Mouse (Mus musculus) limb, embryonic 12.5 days (tissue): ENCODE data around the gene Atxn2l. TPM values are rescaled to one million over a fixed set of nuclear protein-coding genes. Genes with fewer than 3 reads are reported as not detected.
"Not testable (repeated sequence)": the region's sequence is repeated elsewhere in the genome, so short reads cannot be mapped to it uniquely, and the experiment has no call there.

Source experiments
- ATAC-seq: fragments of 200-750 bp; cut with Nextera tagmentation; 2 replicates; pipeline ENCODE4 v1.8.0; 2017; ENCODE audit warnings: low read depth, moderate TSS enrichment; ENCODE audit not compliant: insufficient number of reproducible peaks, insufficient read depth, low FRiP score, low TSS enrichment
- H3K27ac ChIP-seq: fragments of 300-500 bp; sonication (generic); 2 replicates; pipeline ENCODE4 v1.5.1; 2016; ENCODE audit warnings: mild to moderate bottlenecking, moderate library complexity
- H3K27me3 ChIP-seq: fragments of 300-500 bp; sonication (generic); 2 replicates; pipeline ENCODE4 v1.6.1; 2016; ENCODE audit warnings: mild to moderate bottlenecking, moderate library complexity
- H3K36me3 ChIP-seq: fragments of 300-500 bp; sonication (generic); 2 replicates; pipeline ENCODE4 v1.6.1; 2016; ENCODE audit warnings: mild to moderate bottlenecking, moderate library complexity
- H3K4me1 ChIP-seq: fragments of 300-500 bp; sonication (generic); replicated peaks from 2 replicates; pipeline ENCODE4 v1.6.1; 2016
- H3K4me2 ChIP-seq: fragments of 300-500 bp; sonication (generic); 2 replicates; pipeline ENCODE4 v1.6.1; 2016; ENCODE audit warnings: mild to moderate bottlenecking, moderate library complexity
- H3K4me3 ChIP-seq: fragments of 300-500 bp; sonication (generic); replicated peaks from 2 replicates; pipeline ENCODE4 v1.5.1; 2016; ENCODE audit warnings: mild to moderate bottlenecking
- H3K9ac ChIP-seq: fragments of 300-500 bp; sonication (generic); replicated peaks from 2 replicates; pipeline ENCODE4 v1.6.1; 2016; ENCODE audit warnings: mild to moderate bottlenecking, moderate library complexity
- H3K9me3 ChIP-seq: fragments of 300-500 bp; sonication (generic); 2 replicates; pipeline ENCODE4 v1.6.1; 2016; ENCODE audit warnings: mild to moderate bottlenecking, moderate library complexity
- WGBS: fragments of 180-500 bp; shearing (Covaris S2); methylation state at CpG from one replicate; pipeline ENCODE4 v1.1.7; 2016; 5-methylcytosine and 5-hydroxymethylcytosine counted together
- polyA plus RNA-seq: library from polyadenylated mRNA; unstranded; fragments of >200 nt; fragmentation: Nextera tagmentation; extraction: Ambion mirVana; gene quantifications from 2 replicates; pipeline ENCODE4 v1.2.1, GENCODE M21; 2016

Gene Atxn2l
- polyA plus RNA-seq, 1 experiment from 2014 or later: 59.6 TPM

GRCm38 (mm10) chr7:126491005-126491404, 12.2 kb downstream of the Atxn2l start:
- WGBS: 84% methylated on average over 1 of the region's 1 CpGs
- Histone ChIP-seq H3K27ac (no peak overlapping the region), H3K9ac (no peak overlapping the region), H3K4me3 (no peak overlapping the region), H3K27me3 (no peaks in the 10 kb centered on the region), H3K4me1 (peaks cover 7% of the 10 kb centered on the region), H3K36me3 (peaks cover 74% of the 10 kb centered on the region), H3K9me3 (no peaks in the 10 kb centered on the region), H3K4me2 (no peak overlapping the region)
- no peak for ATAC-seq

GRCm38 (mm10) chr7:126487617-126488385, 15.4 kb downstream of the Atxn2l start:
- 17% methylated on average over 25 of the region's 25 CpGs for WGBS
- not testable (repeated sequence) for ATAC-seq, H3K9me3 ChIP-seq, H3K27me3 ChIP-seq
- H3K27ac ChIP-seq: 0 out of 2 replicates have a peak overlapping the region, but pooled peaks have one; percentile 50
- H3K36me3 ChIP-seq: peaks cover 42% of the 10 kb centered on the region
- H3K9ac ChIP-seq: peak overlapping the region; percentile 68
- peak overlapping the region; percentile 70 for H3K4me3 ChIP-seq
- peaks cover 10% of the 10 kb centered on the region for H3K4me1 ChIP-seq
- peak overlapping the region; percentile 90 for H3K4me2 ChIP-seq

GRCm38 (mm10) chr7:126487052-126487483, 16.2 kb downstream of the Atxn2l start, which contains the start of gene Tufm:
Tufm (plus strand) TSS chr7:126487361.
- peak within 1 kb of the TSS; percentile 64 for H3K27ac ChIP-seq
- no peaks in the 10 kb centered on the region for H3K27me3 ChIP-seq
- WGBS: under 1% methylated on average over 32 of the region's 32 CpGs
- peak within 1 kb of the TSS; percentile 90 for H3K4me2 ChIP-seq
- peak; percentile 88 for ATAC-seq
- H3K4me1 ChIP-seq: peaks cover 16% of the 10 kb centered on the region
- peak within 1 kb of the TSS; percentile 68 for H3K9ac ChIP-seq
- peaks cover 34% of the 10 kb centered on the region for H3K36me3 ChIP-seq
- peak within 1 kb of the TSS; percentile 70 for H3K4me3 ChIP-seq
- no peaks in the 10 kb centered on the region for H3K9me3 ChIP-seq

GRCm38 (mm10) chr7:126482392-126482871, 20.8 kb downstream of the Atxn2l start:
- Histone ChIP-seq H3K36me3 (no peaks in the 10 kb centered on the region), H3K4me3 (peak overlapping the region; percentile 33), H3K9ac (peak overlapping the region; percentile 55), H3K4me2 (peak overlapping the region; percentile 62), H3K27ac (peak overlapping the region; percentile 76), H3K9me3 (peaks cover 6% of the 10 kb centered on the region; the same call in 1 of the 2 replicates), H3K4me1 (0 out of 2 replicates have a peak, but pooled peaks cover 9% of the 10 kb centered on the region), H3K27me3 (no peaks in the 10 kb centered on the region)
- 0% methylated on average over 23 of the region's 23 CpGs for WGBS
- peak; percentile 57 for ATAC-seq

- no peak for ATAC-seq
- Histone ChIP-seq H3K4me2 (no peak overlapping the region), H3K9ac (no peak overlapping the region), H3K9me3 (peaks cover 6% of the 10 kb centered on the region; the same call in 1 of the 2 replicates), H3K36me3 (no peaks in the 10 kb centered on the region), H3K4me1 (0 out of 2 replicates have a peak, but pooled peaks cover 9% of the 10 kb centered on the region), H3K27me3 (no peaks in the 10 kb centered on the region), H3K4me3 (no peak overlapping the region), H3K27ac (no peak overlapping the region)
- 22% methylated on average over 5 of the region's 5 CpGs for WGBS
These were observed 21.5 kb downstream of the Atxn2l start for GRCm38 (mm10) chr7:126481699-126482098.

GRCm38 (mm10) chr7:126474993-126475581, 28.1 kb downstream of the Atxn2l start, which contains the start of gene Sh2b1:
Sh2b1 (minus strand) TSS chr7:126475424.
- Histone ChIP-seq H3K9ac (peak within 1 kb of the TSS; percentile 96), H3K9me3 (no peaks in the 10 kb centered on the region), H3K27me3 (no peaks in the 10 kb centered on the region), H3K4me2 (peak within 1 kb of the TSS; percentile 93), H3K4me1 (peaks cover 19% of the 10 kb centered on the region), H3K27ac (peak within 1 kb of the TSS; percentile 92), H3K4me3 (peak within 1 kb of the TSS; percentile 91), H3K36me3 (peaks cover 30% of the 10 kb centered on the region)
- under 1% methylated on average over 53 of the region's 53 CpGs for WGBS
- ATAC-seq: peak; percentile 91

GRCm38 (mm10) chr7:126474486-126474955, 28.7 kb downstream of the Atxn2l start:
- Histone ChIP-seq H3K4me2 (peak overlapping the region; percentile 93), H3K27ac (peak overlapping the region; percentile 92), H3K27me3 (no peaks in the 10 kb centered on the region), H3K36me3 (peaks cover 36% of the 10 kb centered on the region), H3K4me1 (peaks cover 19% of the 10 kb centered on the region), H3K9me3 (no peaks in the 10 kb centered on the region), H3K4me3 (peak overlapping the region; percentile 91), H3K9ac (peak overlapping the region; percentile 96)
- peak; percentile 24; the same call in 1 of the 2 replicates for ATAC-seq
- WGBS: 2% methylated on average over 27 of the region's 27 CpGs

GRCm38 (mm10) chr7:126473470-126474086, 29.7 kb downstream of the Atxn2l start:
- no peaks in the 10 kb centered on the region for H3K9me3 ChIP-seq
- peaks cover 45% of the 10 kb centered on the region for H3K36me3 ChIP-seq
- H3K9ac ChIP-seq: peak overlapping the region; percentile 96
- no peaks in the 10 kb centered on the region for H3K27me3 ChIP-seq
- H3K27ac ChIP-seq: no peak overlapping the region
- no peak for ATAC-seq
- WGBS: 89% methylated on average over 9 of the region's 9 CpGs
- peaks cover 19% of the 10 kb centered on the region for H3K4me1 ChIP-seq
- peak overlapping the region; percentile 93 for H3K4me2 ChIP-seq
- peak overlapping the region; percentile 91 for H3K4me3 ChIP-seq

GRCm38 (mm10) chr7:126472713-126473112, 30.5 kb downstream of the Atxn2l start:
- no peak overlapping the region for H3K4me2 ChIP-seq
- H3K4me1 ChIP-seq: peaks cover 19% of the 10 kb centered on the region
- no peak overlapping the region for H3K4me3 ChIP-seq
- no peaks in the 10 kb centered on the region for H3K27me3 ChIP-seq
- H3K36me3 ChIP-seq: peaks cover 54% of the 10 kb centered on the region
- H3K9me3 ChIP-seq: no peaks in the 10 kb centered on the region
- no peak overlapping the region for H3K27ac ChIP-seq
- H3K9ac ChIP-seq: no peak overlapping the region; the same call in 1 of the 2 replicates
- ATAC-seq: no peak
- 94% methylated on average over 16 of the region's 16 CpGs for WGBS

- peaks cover 19% of the 10 kb centered on the region for H3K4me1 ChIP-seq
- no peaks in the 10 kb centered on the region for H3K9me3 ChIP-seq
- peaks cover 58% of the 10 kb centered on the region for H3K36me3 ChIP-seq
- no peak overlapping the region for H3K4me3 ChIP-seq
- no peak overlapping the region for H3K27ac ChIP-seq
- H3K27me3 ChIP-seq: no peaks in the 10 kb centered on the region
- H3K9ac ChIP-seq: no peak overlapping the region
- ATAC-seq: no peak
- 89% methylated on average over 13 of the region's 13 CpGs for WGBS
- H3K4me2 ChIP-seq: no peak overlapping the region
These were observed 30.9 kb downstream of the Atxn2l start for GRCm38 (mm10) chr7:126472306-126472705.

- Histone ChIP-seq H3K36me3 (peaks cover 62% of the 10 kb centered on the region), H3K4me2 (no peak overlapping the region), H3K4me1 (peaks cover 19% of the 10 kb centered on the region), H3K27me3 (no peaks in the 10 kb centered on the region), H3K4me3 (no peak overlapping the region), H3K9ac (no peak overlapping the region), H3K9me3 (no peaks in the 10 kb centered on the region), H3K27ac (no peak overlapping the region)
- no peak for ATAC-seq
- 91% methylated on average over 4 of the region's 4 CpGs for WGBS
These were observed 31.4 kb downstream of the Atxn2l start for GRCm38 (mm10) chr7:126471853-126472252.
